Mouse (Mus musculus): Measurements from ENCODE around the gene Cdca7.

Cdca7 gene

DNA sequence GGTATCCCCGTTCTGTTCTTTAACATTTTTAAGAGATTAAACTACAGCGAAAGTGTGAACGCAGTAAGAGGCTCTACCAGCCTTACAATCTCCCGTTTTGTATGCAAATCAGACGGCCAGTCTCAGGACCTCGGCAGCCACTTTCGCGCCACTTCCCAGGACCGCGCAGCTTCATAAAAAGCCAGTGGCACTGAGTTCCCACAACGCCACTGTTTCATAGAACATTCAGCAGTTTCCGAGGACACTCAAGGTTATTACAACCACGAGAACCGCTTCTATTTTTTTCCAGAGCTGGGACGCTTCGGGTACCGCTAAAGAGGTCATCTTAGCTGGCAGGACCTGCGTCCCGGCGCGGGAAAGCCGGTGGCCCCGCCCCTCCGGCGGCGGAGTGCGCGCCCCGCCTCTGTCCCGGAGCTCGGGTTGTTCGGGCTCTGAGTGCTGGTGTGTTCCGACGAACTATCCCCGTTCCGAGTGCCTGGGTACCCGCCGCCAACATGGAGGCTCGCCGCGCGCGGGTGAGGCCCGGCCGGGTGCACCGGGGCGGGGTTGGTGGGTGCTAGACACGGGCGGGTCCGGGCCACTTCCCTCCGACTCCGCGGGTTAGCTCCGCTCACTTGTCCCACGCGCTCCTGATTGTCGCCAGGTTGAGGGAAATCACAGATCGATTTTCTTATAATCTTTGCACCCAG, at the start of gene Cdca7:
TSS of gene Cdca7 (plus strand) at position 363 of the 689 bp plus-strand sequence.
- peak; percentile 78 for DNase-seq (ENCODE audit: low spot score)

DNA sequence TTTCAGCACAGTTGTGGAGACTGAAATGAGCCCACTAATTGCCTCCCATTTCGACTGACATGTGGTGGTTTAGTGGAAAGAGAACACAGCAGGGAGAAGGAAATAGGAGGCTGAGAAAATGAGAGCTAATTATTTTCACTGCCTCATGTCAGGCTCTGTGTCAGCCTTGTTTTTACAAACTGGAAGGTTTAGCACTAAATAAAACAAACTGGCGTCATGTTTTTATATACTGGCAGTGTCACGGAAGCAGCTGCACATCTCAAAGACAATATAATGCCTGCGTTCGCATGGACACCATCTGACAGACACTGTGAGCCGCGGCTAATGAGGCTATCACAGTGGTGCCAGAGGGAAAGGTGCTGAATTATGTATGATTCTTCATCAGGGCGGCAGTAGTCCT, 49.2 kb upstream of the Cdca7 start:
- DNase-seq (ENCODE audit: low spot score): no peak

DNA sequence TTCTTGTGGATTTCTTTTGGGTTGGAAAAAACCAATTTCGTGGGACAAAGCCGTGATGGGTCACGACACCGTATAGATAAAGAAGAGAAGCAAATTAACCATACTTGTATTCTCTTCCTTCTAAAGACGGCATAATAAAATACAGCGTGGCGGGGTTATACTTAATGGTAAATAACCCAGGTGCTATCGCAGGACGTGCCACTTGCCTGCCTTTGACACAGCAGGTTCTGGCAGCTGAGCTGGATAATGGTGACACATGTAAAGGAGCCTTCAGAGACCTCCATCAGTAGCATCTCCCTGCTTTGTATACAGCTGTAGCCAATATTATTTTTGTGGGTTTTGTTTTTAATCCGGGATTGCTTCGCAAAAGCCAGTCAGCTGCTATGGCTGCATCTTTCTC, 48.7 kb upstream of the Cdca7 start:
- no peak for DNase-seq (ENCODE audit: low spot score)

DNA sequence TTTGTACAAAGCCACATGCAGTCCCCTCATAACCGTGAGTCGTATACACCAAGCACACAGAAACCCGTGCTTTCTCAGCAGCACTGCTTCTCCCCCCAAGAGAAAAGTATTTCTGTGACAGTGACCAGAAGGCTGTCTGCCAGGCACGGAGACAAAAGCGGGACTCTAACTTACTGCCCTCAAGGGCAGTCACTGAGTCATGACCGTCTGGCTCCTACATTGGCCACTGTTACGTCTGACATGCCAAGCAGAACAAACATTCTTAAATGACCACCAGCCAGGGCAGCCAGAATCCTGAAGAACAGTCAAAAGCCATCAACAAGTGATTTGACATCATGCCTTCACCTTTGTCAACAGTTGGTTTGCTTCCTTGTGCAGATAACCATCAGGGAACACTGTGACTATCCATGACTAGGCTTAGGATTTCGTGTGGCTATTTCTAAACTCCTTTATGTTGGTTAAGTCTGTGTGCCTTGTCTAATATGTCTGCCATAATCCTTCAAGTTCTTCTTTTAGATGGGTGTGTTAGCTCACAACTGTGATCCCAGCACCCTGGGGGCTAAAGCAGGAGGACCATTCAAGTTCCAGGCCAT, 36.9 kb upstream of the Cdca7 start:
- no peak for DNase-seq (ENCODE audit: low spot score)

DNA sequence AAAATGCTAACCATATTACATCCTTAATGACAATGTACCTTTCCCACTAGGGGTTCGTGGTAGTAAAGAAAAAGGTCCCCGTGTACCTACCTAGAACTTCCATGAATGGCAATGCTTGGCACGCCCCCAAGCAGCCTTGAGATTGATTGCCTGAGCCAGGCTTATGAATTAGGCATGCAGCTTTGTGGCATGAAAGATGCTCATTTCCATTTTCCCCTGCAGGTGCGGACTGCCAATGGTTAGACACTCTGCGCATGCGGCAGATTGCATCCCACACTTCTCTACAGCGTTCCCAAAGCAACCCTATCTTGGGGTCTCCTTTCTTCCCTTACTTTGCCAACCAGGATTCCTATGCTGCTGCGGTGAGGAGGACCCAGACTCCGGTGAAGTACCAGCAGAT, 34.9 kb upstream of the Cdca7 start:
- DNase-seq (ENCODE audit: low spot score): no peak

DNA sequence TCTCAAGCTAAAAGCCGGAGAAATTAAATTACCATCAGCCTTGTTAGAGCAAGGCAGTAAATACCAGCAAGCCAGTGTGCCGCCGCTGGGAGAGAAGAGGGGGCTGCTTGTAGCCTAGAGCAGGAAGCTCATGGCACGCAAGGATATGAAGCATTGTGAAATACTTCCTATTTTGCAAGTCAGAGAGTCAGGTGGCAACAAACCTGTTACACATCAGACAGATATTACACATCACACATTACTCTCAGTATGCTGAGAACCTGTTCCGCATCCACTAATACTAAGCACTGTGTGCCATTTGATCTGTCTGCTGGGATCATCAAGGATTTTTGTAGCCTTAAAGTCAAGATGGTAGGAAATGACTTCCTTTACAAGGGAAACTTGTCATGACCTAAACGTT, 33.1 kb upstream of the Cdca7 start:
- DNase-seq (ENCODE audit: low spot score): no peak

DNA sequence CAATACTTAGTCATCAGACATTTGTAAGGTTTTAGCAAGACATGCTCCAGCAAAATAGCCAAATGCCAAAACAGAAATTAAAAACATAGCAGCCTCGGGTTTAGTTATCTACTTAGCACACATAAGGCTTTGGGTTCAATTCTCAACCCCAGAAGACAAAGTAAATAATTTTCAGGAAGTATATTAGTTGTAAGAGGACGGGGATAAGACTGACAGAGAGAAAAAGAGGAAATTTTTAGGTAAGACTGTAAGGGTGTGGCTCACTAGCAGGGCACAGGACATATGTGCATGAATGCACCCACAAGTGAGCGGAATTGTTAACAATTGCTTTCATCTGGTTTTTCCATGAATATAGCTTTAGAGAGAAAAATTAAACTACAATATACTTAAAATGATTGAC, 32.0 kb upstream of the Cdca7 start:
- DNase-seq (ENCODE audit: low spot score): no peak

DNA sequence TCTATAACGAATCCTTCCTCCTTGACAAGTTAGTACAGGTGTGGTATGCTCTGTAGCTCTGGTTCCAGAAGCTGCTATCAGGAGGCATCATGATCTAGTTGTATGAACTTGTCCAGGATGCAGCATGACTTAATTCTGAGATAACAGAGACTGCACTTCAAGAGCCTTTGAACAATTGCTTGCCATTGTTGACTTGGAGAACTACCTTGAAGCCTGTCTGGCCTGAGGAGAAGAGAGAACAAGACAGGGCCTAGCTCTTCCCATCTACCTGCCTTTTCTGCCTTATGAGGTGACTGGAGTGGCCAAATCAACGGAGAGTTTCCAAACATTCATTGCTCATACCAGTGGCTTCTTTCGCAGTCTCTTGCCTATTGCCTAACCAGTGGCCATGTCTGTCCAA, 29.9 kb upstream of the Cdca7 start:
- no peak for DNase-seq (ENCODE audit: low spot score)

DNA sequence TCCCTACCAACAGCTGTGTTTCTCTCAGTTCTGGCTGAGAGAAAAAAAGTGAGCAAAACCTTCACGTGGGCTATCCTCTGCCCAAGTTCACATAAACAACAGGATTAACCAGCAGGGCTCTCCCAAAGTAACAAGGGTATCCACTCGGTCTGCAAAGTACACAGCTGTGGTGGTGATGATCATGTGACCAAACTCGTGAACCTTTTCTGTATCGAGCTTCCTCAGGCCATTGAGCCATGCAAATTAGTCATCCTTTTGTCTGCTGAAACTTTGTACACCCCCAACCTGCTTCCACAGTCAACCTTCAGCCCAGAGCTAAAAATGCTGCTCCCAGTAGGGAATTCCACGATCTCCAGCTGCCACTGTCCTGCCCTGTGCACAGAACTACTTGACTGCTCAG, 29.3 kb upstream of the Cdca7 start:
- no peak for DNase-seq (ENCODE audit: low spot score)

DNA sequence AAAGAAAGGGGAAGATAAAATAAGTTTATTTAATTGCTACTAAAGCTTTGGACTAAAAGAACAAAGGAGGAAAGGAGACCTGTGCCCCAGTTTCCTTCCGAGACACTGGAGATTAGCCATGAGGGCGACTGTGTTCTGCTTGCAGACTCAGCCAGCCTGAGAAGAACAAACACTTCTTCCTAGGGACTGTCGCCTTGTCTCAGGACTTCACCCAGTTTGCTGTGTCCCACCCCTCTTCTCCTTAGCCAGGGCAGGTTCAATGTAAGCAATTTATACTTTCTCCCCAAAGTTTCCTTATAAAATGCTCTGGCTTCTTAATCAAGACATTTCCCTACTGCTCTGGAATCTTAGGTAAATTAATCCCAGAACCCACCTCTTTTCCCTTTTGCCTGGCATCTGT, 22.4 kb upstream of the Cdca7 start:
- no peak for DNase-seq (ENCODE audit: low spot score)

DNA sequence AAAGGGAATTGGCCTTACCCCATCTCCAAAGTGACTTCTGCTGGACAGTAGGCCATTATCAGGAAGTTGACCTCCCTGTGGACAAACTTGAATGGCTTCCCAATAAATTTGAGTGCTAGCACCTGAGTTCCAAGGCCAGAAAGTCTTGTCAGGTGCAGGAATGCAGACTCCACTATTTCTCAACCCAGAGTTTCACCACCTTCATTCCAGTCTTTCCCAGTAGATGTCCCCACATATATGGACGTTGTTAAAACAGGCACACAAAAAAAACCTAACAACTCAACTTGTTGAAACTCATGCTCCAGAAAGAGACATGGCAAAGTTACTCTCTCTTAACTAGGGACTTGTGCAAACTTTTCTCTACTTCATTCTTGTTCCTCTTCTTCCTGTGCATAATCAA, 19.8 kb upstream of the Cdca7 start:
- DNase-seq (ENCODE audit: low spot score): no peak

DNA sequence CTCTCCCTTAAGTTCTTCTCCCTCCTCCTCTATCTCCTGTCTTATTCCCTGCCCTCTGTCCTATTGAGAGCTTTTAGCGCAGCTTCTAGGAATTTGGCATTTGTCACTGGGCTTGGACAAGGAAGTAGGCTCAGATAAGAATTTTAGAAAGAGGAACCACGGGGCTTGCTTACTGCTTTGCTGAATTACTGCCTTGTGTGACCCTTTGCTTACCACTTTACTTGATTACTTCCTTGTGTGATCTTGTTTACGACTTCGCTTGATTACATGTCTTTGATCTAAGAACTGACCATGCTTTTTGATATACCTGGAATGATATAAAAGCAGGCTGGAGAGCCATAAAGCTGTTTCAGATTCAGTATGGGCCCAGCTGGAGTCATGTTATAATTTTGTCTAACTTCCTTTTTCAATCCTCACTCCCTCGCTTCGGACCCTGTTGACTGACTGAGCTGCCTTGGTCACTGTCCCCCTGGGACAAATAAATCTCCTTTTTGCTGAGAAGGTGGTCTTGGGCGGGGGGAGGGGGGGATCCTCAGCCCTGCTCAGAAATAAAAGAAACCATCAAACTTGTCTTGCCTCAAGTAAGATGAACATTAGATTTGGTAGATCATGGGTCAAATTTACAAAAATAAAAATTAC, 11.5 kb upstream of the Cdca7 start:
- no peak for DNase-seq (ENCODE audit: low spot score)

DNA sequence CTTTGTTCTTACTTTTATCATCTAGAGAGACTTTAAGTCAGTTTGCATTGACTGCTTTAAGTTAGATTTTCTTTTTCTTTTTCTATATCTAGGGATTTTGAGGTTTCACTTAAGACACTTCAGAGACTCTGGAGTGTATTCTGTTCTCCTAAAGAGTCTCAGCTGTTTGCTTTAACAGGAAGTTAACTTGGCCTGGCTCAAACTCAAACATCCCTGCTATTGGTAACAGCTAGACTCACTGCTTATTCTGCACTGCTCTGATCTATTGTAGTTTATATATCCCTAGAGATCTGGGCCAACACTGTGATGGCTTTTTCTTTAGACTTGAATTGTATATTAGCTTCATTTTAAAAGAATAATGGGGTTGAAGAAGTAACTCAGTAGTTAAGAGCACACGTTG, 8.4 kb upstream of the Cdca7 start:
- no peak for DNase-seq (ENCODE audit: low spot score)

DNA sequence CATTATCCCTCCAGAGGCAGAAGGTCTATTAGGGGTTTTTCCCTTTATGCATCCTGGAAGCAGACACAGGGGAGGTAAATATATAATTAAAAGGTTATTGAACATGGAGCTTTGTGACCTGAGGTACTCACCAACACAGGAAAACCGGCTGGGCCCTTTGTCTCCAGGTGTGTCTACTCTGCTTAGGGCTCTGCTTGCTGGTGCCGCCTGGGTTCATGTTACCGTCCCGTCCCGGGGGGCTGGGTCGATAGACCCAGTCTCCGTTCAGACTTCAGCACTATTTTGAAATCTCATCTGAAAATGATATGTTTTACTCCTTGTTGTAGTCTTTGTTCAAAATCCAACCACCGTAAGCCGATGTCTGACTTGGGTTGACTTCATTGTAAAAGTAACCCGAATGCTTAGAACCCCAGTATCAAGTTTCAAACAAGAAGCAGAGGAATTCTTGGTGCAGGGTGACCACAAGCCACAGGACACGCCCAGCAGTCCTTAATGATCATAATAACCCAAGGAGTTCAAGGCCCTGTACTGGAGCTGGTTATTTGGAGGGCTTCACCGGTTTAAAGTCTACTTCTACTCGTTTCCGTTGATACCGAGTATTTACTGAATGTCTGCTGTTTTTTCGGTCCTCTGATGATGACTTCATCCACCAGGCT, 4.4 kb upstream of the Cdca7 start:
- DNase-seq (ENCODE audit: low spot score): no peak

DNA sequence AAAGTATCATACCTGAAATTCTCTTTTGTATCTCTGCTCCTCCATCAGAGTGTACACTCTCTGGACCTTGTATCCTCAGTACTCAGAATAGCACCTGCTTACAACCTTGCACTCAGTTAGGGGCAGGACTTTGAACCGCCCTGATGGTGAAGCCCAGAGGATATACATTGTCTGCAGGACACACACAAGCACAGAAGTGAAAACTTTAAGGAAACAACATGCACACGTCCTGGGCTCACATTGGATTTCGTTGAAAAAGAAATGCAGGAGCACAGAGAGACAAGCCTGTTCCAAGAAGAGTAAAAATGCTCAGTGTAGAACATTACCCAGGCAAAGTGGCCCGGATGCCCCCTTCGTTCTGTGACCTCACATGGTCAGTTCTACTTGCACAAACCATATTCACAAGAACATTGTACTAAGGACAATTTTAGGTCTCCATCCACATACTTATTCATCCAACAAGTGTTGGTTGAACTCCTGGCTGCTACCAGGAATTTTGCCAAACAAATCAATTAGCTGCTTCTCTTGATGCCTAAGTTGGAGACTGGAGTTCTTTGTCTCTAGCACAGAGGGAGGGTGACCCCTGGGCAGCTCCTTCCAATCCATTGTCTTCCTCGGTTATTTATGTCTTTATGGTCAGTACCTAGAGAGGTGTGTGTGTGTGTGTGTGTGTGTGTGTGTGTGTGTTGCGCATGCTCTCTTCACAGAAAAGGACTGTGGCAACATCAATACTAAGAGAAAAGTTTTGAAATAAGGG, 1.2 kb upstream of the Cdca7 start:
- no peak for DNase-seq (ENCODE audit: low spot score)

DNA sequence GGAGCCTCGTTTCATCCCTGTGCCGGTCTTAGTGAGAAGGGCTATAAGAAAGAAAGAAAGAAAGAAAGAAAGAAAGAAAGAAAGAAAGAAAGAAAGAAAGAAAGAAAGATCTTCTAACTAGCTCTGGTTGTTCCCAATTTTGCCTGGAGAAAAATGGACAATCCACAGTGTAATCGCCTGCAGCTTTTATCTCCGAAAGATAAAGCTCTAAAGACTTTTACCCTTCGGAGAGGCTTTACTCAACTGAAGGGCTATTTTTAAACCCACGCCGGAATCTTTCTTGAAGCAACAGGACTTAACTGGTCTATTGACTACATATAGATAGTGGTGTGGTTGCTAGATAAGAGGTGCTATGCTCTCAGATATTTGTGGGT, 549 bp upstream of the Cdca7 start:
- DNase-seq (ENCODE audit: low spot score): peak; percentile 8

DNA sequence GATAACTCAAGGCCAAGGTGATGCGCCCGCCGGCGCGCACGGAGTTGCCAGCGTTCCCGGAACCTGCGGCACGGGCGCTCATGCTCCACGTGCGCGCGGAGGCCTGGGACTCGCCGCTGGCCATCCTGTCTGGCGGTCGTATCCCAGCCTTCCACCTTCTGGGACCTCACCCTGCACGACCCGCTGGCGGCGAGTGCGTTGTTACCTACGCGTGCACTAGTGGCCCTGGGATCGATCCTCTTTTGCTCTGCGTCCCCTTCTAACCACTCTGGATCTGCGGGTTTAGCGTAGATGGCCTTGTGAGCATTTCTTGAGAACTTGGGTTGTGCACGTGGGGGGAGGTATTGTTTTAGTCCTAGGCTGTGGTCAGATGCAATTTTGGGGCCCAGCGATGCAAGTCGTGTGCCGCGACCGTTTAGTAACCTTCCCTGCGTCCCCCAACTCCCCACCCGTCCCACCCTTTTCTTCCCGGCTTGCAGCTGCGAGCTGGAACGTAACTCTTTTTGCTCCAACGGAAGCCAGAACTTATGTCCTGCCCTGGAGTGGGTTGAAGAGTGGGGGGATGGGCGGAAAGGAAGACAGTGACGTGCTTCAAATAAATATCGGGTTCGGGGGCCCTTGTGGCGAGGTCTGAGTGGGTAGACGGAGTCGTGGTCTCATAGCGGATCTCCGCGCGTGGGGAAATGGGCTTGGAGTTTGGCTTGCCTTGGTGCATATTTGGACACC, 690 bp downstream of the Cdca7 start:
- peak; percentile 15 for DNase-seq (ENCODE audit: low spot score)

DNA sequence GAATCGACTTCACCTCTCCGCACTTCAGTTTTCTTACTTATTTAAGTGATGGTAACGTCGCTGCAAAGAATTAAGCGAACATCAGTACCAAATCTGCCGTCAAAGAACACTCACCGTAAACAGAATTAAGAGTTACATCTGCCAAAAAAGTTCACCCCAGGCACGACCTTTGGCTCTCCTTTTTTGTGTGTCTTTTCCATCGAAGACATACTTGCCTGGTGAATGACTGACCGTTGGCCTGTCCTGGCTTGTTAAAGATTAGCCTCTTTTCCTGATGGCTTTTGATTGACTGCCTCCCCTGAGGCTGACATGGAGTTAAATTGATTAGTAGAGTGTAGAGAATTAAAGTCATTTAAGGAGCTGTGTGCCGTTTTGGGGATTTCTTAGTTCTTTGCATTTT, 1.3 kb downstream of the Cdca7 start:
- DNase-seq (ENCODE audit: low spot score): no peak

DNA sequence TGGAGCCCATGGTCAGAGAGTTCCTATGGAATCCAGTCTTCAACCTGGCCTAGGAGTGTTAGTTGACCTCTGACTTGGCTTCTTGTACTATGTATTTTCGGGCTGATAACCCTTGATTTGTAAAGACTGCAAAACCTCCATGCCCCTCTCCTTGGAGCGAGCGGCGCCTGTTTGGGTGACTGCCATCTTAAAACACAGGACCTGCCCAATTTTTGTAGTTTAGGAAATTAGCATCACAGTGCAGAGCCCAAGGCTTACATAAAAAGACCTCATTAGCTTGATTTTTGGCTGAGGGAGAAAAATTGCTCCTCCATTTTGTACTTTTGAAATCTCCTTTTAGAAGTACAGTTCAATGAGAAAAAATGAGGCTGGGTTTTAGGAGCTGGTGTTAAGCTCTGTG, 2.2 kb downstream of the Cdca7 start:
- no peak for DNase-seq (ENCODE audit: low spot score)

DNA sequence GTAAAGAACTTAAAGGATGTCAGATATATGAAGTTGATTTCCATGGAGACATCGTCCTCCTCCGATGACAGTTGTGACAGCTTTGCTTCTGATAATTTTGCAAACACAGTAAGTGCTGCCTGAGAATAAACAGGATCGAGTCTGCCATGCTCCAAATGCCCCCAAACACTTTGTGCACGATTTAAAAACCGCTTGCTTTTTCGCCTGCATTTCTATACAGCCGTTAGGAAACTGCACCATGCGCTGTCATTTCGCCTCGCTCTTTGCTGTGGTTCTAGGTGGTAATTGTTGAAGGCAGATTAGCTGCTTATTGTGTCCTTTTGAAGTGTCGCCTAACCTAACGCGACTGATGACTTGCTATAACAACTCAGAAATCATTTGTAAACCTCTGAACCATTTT, 3.0 kb downstream of the Cdca7 start:
- no peak for DNase-seq (ENCODE audit: low spot score)

DNA sequence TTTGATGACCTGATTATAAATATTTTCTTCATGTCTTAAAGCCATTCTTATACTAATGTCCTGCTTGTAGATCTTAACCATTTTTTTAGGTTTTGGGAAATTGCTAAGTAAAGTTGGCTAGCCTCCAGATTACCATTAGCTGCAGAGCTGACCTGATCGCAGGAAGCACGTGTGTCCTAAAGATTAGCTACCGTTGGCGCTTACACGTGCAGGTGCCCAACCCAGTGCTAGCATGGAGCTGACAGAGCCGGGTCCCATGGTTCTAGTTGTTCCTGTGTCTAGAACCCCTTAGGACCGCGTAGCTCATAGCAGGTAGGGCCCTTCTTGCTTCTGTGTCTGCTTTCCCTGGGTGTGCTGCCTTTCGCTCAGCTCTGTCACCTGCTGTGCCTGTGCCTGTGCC, 3.9 kb downstream of the Cdca7 start:
- no peak for DNase-seq (ENCODE audit: low spot score)

DNA sequence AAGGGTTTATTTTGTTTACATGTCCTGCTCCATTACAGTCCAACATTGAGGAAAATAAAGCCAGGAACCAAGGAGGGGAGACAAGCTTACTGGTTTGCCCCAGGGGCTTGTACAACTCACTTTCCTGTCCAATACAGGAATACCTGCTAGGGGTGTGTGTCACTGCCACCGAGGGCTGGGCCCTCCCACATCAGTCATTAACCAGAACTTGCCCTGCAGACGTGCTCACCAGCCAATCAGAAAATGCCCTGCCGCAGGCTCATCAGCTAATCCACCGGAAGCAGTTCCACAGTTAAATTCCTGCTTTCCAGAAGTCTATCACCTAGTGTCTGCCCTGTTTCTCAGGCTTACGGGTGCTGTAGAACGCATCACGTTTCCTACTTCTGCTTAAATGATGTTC, 15.7 kb downstream of the Cdca7 start:
- no peak for DNase-seq (ENCODE audit: low spot score)
